Mouse (Mus musculus) forebrain, embryonic 14.5 days (tissue): ENCODE data around the gene BC107364. TPM values are rescaled to one million over a fixed set of nuclear protein-coding genes. Genes with fewer than 3 reads are reported as not detected.
"Not testable (repeated sequence)": the region's sequence is repeated elsewhere in the genome, so short reads cannot be mapped to it uniquely, and the experiment has no call there.

Experiments
- ATAC-seq: fragments of 200-750 bp; cut with Nextera tagmentation; 2 replicates; pipeline ENCODE4 v1.8.0; 2017; ENCODE audit warnings: mild to moderate bottlenecking, moderate library complexity
- DNase-seq: peaks from one replicate; pipeline ENCODE4 v3.0.0-alpha.2; 2015; ENCODE audit warnings: low spot score
- H3K27ac ChIP-seq: fragments of 300-500 bp; sonication (generic); 2 replicates; pipeline ENCODE4 v1.5.1; 2014; ENCODE audit warnings: low read depth, mild to moderate bottlenecking, control low read depth, low read length, moderate library complexity
- H3K27me3 ChIP-seq: fragments of 300-500 bp; sonication (generic); replicated peaks from 2 replicates; pipeline ENCODE4 v1.6.1; 2014; ENCODE audit warnings: low read length, control low read depth, mixed read lengths; ENCODE audit not compliant: control insufficient read depth, insufficient read depth
- H3K36me3 ChIP-seq: fragments of 300-500 bp; sonication (generic); 2 replicates; pipeline ENCODE4 v1.6.1; 2014; ENCODE audit warnings: low read length, control low read depth; ENCODE audit not compliant: control insufficient read depth, insufficient read depth
- H3K4me1 ChIP-seq: fragments of 300-500 bp; sonication (generic); 2 replicates; pipeline ENCODE4 v1.6.1; 2014; ENCODE audit warnings: antibody characterized with exemption, low read length, control low read depth; ENCODE audit not compliant: control insufficient read depth, insufficient read depth
- H3K4me2 ChIP-seq: fragments of 300-500 bp; sonication (generic); 2 replicates; pipeline ENCODE4 v1.6.1; 2014; ENCODE audit warnings: mild to moderate bottlenecking, control low read depth, low read length
- H3K4me3 ChIP-seq: fragments of 300-500 bp; sonication (generic); 2 replicates; pipeline ENCODE4 v1.5.1; 2014; ENCODE audit warnings: low read depth, low read length, control low read depth
- H3K9ac ChIP-seq: fragments of 300-500 bp; sonication (generic); 2 replicates; pipeline ENCODE4 v1.6.1; 2014; ENCODE audit warnings: mild to moderate bottlenecking, low read length, control low read depth, moderate library complexity
- H3K9me3 ChIP-seq: fragments of 300-500 bp; sonication (generic); replicated peaks from 2 replicates; pipeline ENCODE4 v1.6.1; 2016; ENCODE audit warnings: low read length, control low read depth, mixed read lengths; ENCODE audit not compliant: control insufficient read depth
- WGBS: fragments of 180-500 bp; shearing (Covaris S2); extraction: QIAGEN DNeasy Blood & Tissue Kit; methylation state at CpG from one replicate; pipeline ENCODE4 v1.1.7; 2014; 5-methylcytosine and 5-hydroxymethylcytosine counted together
- polyA plus RNA-seq: library from polyadenylated mRNA; unstranded; fragments of >200 nt; fragmentation: Nextera tagmentation; extraction: Ambion mirVana; gene quantifications from 2 replicates; pipeline ENCODE4 v1.2.1, GENCODE M21; 2014

BC107364 gene
- polyA plus RNA-seq, 1 experiment from 2014 or later: not detected

- not testable (repeated sequence) for H3K27me3 ChIP-seq, H3K9me3 ChIP-seq, H3K9ac ChIP-seq, H3K4me1 ChIP-seq, DNase-seq, H3K36me3 ChIP-seq, H3K27ac ChIP-seq
- H3K4me3 ChIP-seq: peak overlapping the region; percentile 22
- peak overlapping the region; percentile 58 for H3K4me2 ChIP-seq
- 13% methylated on average over 5 of the region's 38 CpGs for WGBS
- ATAC-seq: peak; percentile 81
Measured at GRCm38 (mm10) chr3:96486828-96487559, 34.9 kb upstream of the BC107364 start.

- not testable (repeated sequence) for H3K4me2 ChIP-seq, H3K27me3 ChIP-seq, H3K9me3 ChIP-seq, H3K36me3 ChIP-seq, H3K4me1 ChIP-seq, H3K9ac ChIP-seq, DNase-seq, H3K27ac ChIP-seq, H3K4me3 ChIP-seq
- 2% methylated on average over 3 of the region's 34 CpGs for WGBS
- peak; percentile 30 for ATAC-seq
Measured at GRCm38 (mm10) chr3:96486064-96486827, 34.1 kb upstream of the BC107364 start.

GRCm38 (mm10) chr3:96485361-96485760 lies 33.3 kb upstream of the BC107364 start:
- 80% methylated on average over 2 of the region's 2 CpGs for WGBS

GRCm38 (mm10) chr3:96484921-96485320 lies 32.8 kb upstream of the BC107364 start:
- DNase-seq: no peak
- no peaks in the 10 kb centered on the region for H3K4me1 ChIP-seq
- no peak for ATAC-seq
- no peak overlapping the region for H3K4me3 ChIP-seq
- H3K27me3 ChIP-seq: 0 out of 2 replicates have a peak, but pooled peaks cover 3% of the 10 kb centered on the region
- no peaks in the 10 kb centered on the region for H3K9me3 ChIP-seq
- no peak overlapping the region for H3K27ac ChIP-seq
- H3K36me3 ChIP-seq: no peaks in the 10 kb centered on the region
- H3K9ac ChIP-seq: no peak overlapping the region
- H3K4me2 ChIP-seq: no peak overlapping the region
- 77% methylated on average over 4 of the region's 4 CpGs for WGBS

More at GRCm38 (mm10) chr3:96485361-96485760, 33.3 kb upstream of the BC107364 start:
- Histone ChIP-seq H3K36me3 (no peaks in the 10 kb centered on the region), H3K4me1 (no peaks in the 10 kb centered on the region), H3K4me2 (no peak overlapping the region), H3K4me3 (no peak overlapping the region), H3K27ac (no peak overlapping the region), H3K9me3 (no peaks in the 10 kb centered on the region), H3K9ac (no peak overlapping the region), H3K27me3 (0 out of 2 replicates have a peak, but pooled peaks cover 3% of the 10 kb centered on the region)
- no peak for DNase-seq
- ATAC-seq: no peak

- 0 out of 2 replicates have a peak, but pooled peaks cover 3% of the 10 kb centered on the region for H3K27me3 ChIP-seq
- WGBS: 92% methylated on average over 2 of the region's 2 CpGs
Measured at GRCm38 (mm10) chr3:96483946-96484345, 31.8 kb upstream of the BC107364 start.

GRCm38 (mm10) chr3:96483044-96483443 lies 30.9 kb upstream of the BC107364 start:
- not testable (repeated sequence) for H3K36me3 ChIP-seq, H3K4me3 ChIP-seq, DNase-seq, H3K4me2 ChIP-seq, H3K9ac ChIP-seq, ATAC-seq, H3K4me1 ChIP-seq, H3K27ac ChIP-seq, H3K27me3 ChIP-seq, H3K9me3 ChIP-seq
- 43% methylated on average over 7 of the region's 7 CpGs for WGBS

More at GRCm38 (mm10) chr3:96483946-96484345, 31.8 kb upstream of the BC107364 start:
- no peak overlapping the region for H3K27ac ChIP-seq
- H3K4me2 ChIP-seq: no peak overlapping the region
- DNase-seq: no peak
- H3K4me1 ChIP-seq: no peaks in the 10 kb centered on the region
- no peak overlapping the region for H3K4me3 ChIP-seq
- no peaks in the 10 kb centered on the region for H3K9me3 ChIP-seq
- H3K36me3 ChIP-seq: no peaks in the 10 kb centered on the region
- H3K9ac ChIP-seq: no peak overlapping the region
- ATAC-seq: no peak

- H3K27me3 ChIP-seq: peaks cover 5% of the 10 kb centered on the region
- DNase-seq (no peak), ATAC-seq (no peak)
- no peaks in the 10 kb centered on the region for H3K4me1 ChIP-seq
- no peak overlapping the region for H3K4me2 ChIP-seq
- H3K9ac ChIP-seq: no peak overlapping the region
- no peaks in the 10 kb centered on the region for H3K9me3 ChIP-seq
- H3K4me3 ChIP-seq: no peak overlapping the region
- no peak overlapping the region for H3K27ac ChIP-seq
- 84% methylated on average over 13 of the region's 13 CpGs for WGBS
- no peaks in the 10 kb centered on the region for H3K36me3 ChIP-seq
Measured at GRCm38 (mm10) chr3:96482451-96482850, 30.3 kb upstream of the BC107364 start.

GRCm38 (mm10) chr3:96481856-96482255 lies 29.8 kb upstream of the BC107364 start:
- H3K27me3 ChIP-seq: peaks cover 11% of the 10 kb centered on the region
- H3K4me2 ChIP-seq: no peak overlapping the region
- no peaks in the 10 kb centered on the region for H3K4me1 ChIP-seq
- DNase-seq (no peak), ATAC-seq (no peak)
- H3K36me3 ChIP-seq: no peaks in the 10 kb centered on the region
- no peak overlapping the region for H3K9ac ChIP-seq
- WGBS: 85% methylated on average over 3 of the region's 3 CpGs
- H3K9me3 ChIP-seq: no peaks in the 10 kb centered on the region
- H3K4me3 ChIP-seq: no peak overlapping the region
- H3K27ac ChIP-seq: no peak overlapping the region
